Mouse (Mus musculus) ES-CJ7 (cell line): ENCODE results near the gene Zfp61.

ENCODE experiments used
- DNase-seq: peaks from one replicate; pipeline ENCODE4 v3.0.0; 2011; ENCODE audit warnings: low read depth, low spot score

Gene Zfp61

DNA sequence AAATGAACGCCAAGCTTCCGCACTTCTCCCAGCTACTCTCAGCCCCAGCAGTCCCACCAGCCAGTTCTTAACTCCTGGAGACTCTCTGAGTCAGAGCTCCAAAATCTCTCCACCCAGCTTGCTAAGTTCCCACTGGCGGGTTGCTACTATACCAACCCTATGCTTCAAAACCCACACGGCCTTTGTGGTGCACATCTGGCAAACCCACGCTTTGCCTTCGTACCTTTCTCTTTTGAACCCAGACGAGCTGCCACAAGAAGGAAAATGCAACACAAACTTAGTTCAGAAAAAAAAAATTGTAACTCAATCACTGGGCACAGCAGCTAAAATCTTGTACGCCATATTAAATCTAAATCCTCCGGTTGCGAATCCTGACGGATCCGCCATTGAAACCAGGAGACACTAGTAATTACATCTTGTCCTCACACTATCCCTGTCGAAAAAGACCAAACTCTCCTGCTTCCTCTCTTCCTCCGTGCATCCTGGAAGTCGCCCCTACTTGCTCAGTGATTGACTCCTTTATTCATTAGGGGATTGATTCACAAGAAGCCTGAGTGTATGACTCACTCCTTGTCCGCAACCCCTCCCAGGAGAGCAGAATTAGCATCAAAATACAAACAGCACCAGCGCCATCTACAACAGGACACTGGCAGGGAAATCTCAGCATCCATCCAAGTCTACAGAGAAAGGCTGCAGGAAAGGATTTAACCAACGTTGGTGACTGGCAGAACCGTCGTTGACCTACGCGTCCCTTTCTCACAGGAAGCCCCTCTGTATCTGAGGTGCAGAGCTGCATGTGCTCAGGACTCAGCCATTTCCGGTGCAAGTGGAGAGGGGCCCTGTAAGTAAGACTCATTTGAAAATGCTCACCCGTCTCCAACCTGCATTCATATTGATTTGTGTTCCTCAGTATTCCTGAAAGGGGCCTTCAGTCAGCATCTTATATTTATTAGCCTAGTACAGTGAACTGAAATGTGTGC, 32.6 kb downstream of the Zfp61 start:
- peak; percentile 80 for DNase-seq

DNA sequence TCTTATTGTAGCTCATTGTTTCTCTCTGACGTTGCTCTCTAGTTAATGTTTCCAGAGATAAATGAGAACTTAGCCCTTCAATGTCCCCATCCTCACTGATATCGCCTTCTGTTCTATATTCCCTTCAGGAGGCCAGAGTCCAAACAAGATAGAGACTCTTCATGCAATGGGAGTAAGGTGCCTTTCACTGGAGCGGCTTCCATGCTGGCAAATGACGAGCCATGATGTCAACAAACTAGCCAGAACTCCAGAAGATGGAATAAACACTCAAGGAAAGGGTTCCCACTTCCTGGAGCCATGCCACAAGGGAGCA, 41.1 kb downstream of the Zfp61 start:
- no peak for DNase-seq

GRCm38 (mm10) chr7:24259306-24259999, 41.6 kb downstream of the Zfp61 start:
- no peak for DNase-seq

DNA sequence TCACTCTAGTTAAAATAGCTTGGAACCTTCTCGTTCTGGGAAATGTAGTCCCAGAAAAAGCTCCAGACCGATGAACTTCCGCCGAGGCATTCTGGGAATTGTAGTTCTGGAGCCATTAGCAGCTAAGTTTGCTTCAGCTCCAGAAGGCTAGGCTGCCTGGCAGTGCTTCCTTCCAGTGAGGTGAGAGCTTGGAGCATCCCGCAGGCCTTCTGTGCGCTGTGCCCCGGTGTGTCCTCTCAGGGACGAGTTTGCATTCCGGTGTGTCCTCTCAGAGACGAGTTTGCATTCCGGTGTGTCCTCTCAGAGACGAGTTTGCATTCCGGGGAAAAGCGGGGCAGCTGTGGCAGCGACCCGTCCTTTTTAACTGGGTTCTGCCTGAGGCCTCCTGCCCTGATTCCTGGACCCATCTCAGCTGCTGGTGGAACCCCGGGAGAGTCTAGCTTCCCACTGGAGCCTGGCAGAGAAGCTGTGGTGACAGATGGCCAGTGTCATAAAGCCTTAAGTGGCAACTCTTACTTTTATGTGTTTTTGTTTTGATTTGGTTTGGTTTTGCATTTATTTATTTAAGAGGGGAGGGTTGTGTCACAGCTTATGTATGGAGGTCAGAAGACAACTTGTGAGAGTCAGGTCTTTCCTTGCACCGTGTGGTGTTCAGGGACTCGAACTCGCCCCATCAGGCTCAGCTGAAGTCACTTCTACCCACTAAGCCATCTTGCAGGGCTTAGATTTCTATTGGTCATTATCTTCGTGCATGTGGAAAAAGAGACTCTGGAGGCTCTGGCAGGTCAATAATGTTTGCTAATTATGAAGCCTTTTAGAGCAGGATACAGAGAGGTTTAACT, 46.2 kb downstream of the Zfp61 start, which contains the start of gene Zfp108:
Zfp108 (plus strand) TSS at position 162 of the 842 bp plus-strand sequence.
- DNase-seq, result peak; percentile 80

DNA sequence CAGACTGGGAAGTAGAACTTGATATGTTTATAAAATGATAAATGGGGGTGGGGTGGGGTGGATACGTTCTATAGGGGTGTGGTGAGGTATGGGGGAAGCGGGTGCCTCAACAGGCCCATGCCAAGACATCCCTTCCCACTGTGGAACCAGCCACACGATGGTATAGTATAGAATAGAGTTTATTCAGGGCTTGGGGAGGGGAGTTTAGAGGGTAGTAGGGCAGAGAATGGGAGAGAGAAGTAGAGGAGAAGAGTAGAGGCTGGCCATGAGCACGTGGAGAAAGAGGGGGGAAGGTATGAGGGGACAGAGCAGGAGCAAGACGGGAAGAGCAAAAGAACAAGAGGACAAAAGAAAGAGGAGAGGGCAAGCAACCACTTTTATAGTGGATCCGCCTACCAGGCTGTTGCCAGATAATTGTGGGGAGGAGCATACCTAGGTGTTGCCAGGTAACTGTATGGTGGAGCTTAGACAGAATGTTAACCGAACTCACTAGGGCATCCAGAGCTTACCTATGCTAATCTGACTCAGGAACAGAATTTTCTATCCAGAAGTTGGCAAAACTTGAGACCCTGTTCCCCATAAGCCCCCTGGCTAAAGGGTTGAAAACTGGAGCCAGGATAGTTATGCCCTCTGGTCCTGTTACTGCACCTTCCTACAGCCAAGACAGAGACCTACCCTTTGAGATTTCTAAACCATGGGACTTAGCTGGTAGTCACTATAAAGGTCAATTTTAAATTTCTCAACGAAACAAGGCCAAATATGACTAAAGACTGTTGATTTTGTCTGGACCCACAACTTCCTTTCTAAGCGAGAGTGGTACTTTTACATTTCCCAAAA, 47.0 kb downstream of the Zfp61 start:
- DNase-seq, result peak; percentile 61
